Mouse (Mus musculus) stomach, postnatal 0 days (tissue): ENCODE results near the gene Inpp5f. TPM values are rescaled to one million over a fixed set of nuclear protein-coding genes. Genes with fewer than 3 reads are reported as not detected.
A peak's percentile ranks its signal among the peaks of the same experiment; 100 is the strongest.

Source experiments
- ATAC-seq: fragments of 200-750 bp; cut with Nextera tagmentation; 2 replicates; pipeline ENCODE4 v1.8.0; 2017; ENCODE audit not compliant: low FRiP score, low TSS enrichment
- DNase-seq: peaks from one replicate; pipeline ENCODE4 v3.0.0-alpha.2; 2016; ENCODE audit warnings: low spot score
- H3K27ac ChIP-seq: fragments of 300-500 bp; sonication (generic); replicated peaks from 2 replicates; pipeline ENCODE4 v1.5.1; 2014; ENCODE audit warnings: mild to moderate bottlenecking, control low read depth
- H3K27me3 ChIP-seq: fragments of 300-500 bp; sonication (generic); 2 replicates; pipeline ENCODE4 v1.6.1; 2014; ENCODE audit warnings: low read length; ENCODE audit not compliant: control insufficient read depth, insufficient read depth
- H3K36me3 ChIP-seq: fragments of 300-500 bp; sonication (generic); 2 replicates; pipeline ENCODE4 v1.6.1; 2014; ENCODE audit warnings: low read length, mixed read lengths; ENCODE audit not compliant: control insufficient read depth, insufficient read depth
- H3K4me1 ChIP-seq: fragments of 300-500 bp; sonication (generic); replicated peaks from 2 replicates; pipeline ENCODE4 v1.6.1; 2014; ENCODE audit warnings: antibody characterized with exemption; ENCODE audit not compliant: control insufficient read depth, insufficient read depth
- H3K4me2 ChIP-seq: fragments of 300-500 bp; sonication (generic); replicated peaks from 2 replicates; pipeline ENCODE4 v1.6.1; 2014; ENCODE audit warnings: low read depth, mild to moderate bottlenecking, control low read depth, moderate library complexity
- H3K4me3 ChIP-seq: fragments of 300-500 bp; sonication (generic); 2 replicates; pipeline ENCODE4 v1.5.1; 2014; ENCODE audit warnings: low read depth, low read length, control low read depth
- H3K9ac ChIP-seq: fragments of 300-500 bp; sonication (generic); 2 replicates; pipeline ENCODE4 v1.6.1; 2014; ENCODE audit warnings: mild to moderate bottlenecking, low read length, control low read depth, mixed read lengths
- H3K9me3 ChIP-seq: fragments of 300-500 bp; sonication (generic); 2 replicates; pipeline ENCODE4 v1.6.1; 2016; ENCODE audit warnings: low read length; ENCODE audit not compliant: control insufficient read depth
- CTCF ChIP-seq: IDR thresholded peaks from 2 replicates; pipeline ENCODE4 v1.5.1; 2016; ENCODE audit warnings: antibody characterized with exemption, low read depth, mild to moderate bottlenecking, moderate library complexity
- EP300 ChIP-seq: optimal IDR thresholded peaks from 2 replicates; pipeline ENCODE3; 2016; ENCODE audit warnings: antibody characterized with exemption
- WGBS: fragments of 180-500 bp; shearing (Covaris S2); extraction: QIAGEN DNeasy Blood & Tissue Kit; methylation state at CpG from one replicate; pipeline ENCODE4 v1.1.7; 2014; 5-methylcytosine and 5-hydroxymethylcytosine counted together
- polyA plus RNA-seq: library from polyadenylated mRNA; unstranded; fragments of >200 nt; fragmentation: Nextera tagmentation; extraction: Ambion mirVana; gene quantifications from 2 replicates; pipeline ENCODE4 v1.2.1, GENCODE M21; 2015

Inpp5f gene
- polyA plus RNA-seq, 1 experiment from 2014 or later: 12.4 TPM

- 80% methylated on average over 10 of the region's 10 CpGs for WGBS
- Histone ChIP-seq H3K27me3 (no peaks in the 10 kb centered on the region), H3K27ac (no peak overlapping the region), H3K9ac (no peak overlapping the region), H3K4me2 (no peak overlapping the region), H3K36me3 (no peaks in the 10 kb centered on the region), H3K4me1 (no peaks in the 10 kb centered on the region), H3K4me3 (no peak overlapping the region), H3K9me3 (no peaks in the 10 kb centered on the region)
- no peak for DNase-seq
- TF ChIP-seq EP300 (no peak), CTCF (no peak)
- no peak for ATAC-seq
These were observed 32.8 kb upstream of the Inpp5f start for GRCm38 (mm10) chr7:128578199-128578945.

- no peak overlapping the region for H3K4me2 ChIP-seq
- no peaks in the 10 kb centered on the region for H3K9me3 ChIP-seq
- no peak for DNase-seq
- ATAC-seq: no peak
- no peaks in the 10 kb centered on the region for H3K36me3 ChIP-seq
- no peaks in the 10 kb centered on the region for H3K27me3 ChIP-seq
- TF ChIP-seq EP300: no peak
- no peak for TF ChIP-seq CTCF
- no peak overlapping the region for H3K9ac ChIP-seq
- no peak overlapping the region for H3K4me3 ChIP-seq
- 72% methylated on average over 2 of the region's 2 CpGs for WGBS
- H3K27ac ChIP-seq: no peak overlapping the region
- H3K4me1 ChIP-seq: no peaks in the 10 kb centered on the region
These were observed 31.7 kb upstream of the Inpp5f start for GRCm38 (mm10) chr7:128579381-128579780.

DNA sequence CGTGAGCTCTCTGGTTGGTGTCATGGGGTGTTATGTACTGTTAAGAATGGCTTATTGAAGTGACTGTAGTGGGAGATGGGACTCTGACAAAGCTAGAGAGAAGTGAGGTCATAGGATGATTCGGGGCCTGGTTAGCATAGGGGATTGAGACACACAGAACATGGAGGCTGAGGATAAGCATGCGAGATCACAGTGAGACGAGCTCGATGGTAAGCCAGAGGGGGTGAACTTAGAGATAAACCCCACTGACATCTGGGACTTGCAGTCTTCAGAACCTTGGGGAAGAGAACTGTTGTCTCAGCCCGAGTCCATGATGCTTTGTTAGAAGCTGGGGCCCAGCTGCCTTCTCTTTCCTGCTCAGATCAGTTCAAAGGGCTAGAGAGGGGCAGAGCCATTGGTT, 30.8 kb upstream of the Inpp5f start:
- DNase-seq (no peak), ATAC-seq (no peak)
- no peaks in the 10 kb centered on the region for H3K36me3 ChIP-seq
- WGBS: 94% methylated on average over 6 of the region's 6 CpGs
- no peaks in the 10 kb centered on the region for H3K4me1 ChIP-seq
- no peak overlapping the region for H3K27ac ChIP-seq
- no peak for TF ChIP-seq CTCF
- no peak for TF ChIP-seq EP300
- no peaks in the 10 kb centered on the region for H3K27me3 ChIP-seq
- H3K9ac ChIP-seq: no peak overlapping the region
- no peaks in the 10 kb centered on the region for H3K9me3 ChIP-seq
- H3K4me3 ChIP-seq: no peak overlapping the region
- H3K4me2 ChIP-seq: no peak overlapping the region

- Histone ChIP-seq H3K9me3 (no peaks in the 10 kb centered on the region), H3K4me1 (no peaks in the 10 kb centered on the region), H3K9ac (no peak overlapping the region), H3K36me3 (no peaks in the 10 kb centered on the region), H3K27ac (no peak overlapping the region), H3K4me2 (no peak overlapping the region), H3K27me3 (no peaks in the 10 kb centered on the region), H3K4me3 (no peak overlapping the region)
- 67% methylated on average over 15 of the region's 15 CpGs for WGBS
- DNase-seq (no peak), ATAC-seq (no peak)
- TF ChIP-seq CTCF: no peak
- no peak for TF ChIP-seq EP300
These were observed 29.2 kb upstream of the Inpp5f start for GRCm38 (mm10) chr7:128581864-128582484.

DNA sequence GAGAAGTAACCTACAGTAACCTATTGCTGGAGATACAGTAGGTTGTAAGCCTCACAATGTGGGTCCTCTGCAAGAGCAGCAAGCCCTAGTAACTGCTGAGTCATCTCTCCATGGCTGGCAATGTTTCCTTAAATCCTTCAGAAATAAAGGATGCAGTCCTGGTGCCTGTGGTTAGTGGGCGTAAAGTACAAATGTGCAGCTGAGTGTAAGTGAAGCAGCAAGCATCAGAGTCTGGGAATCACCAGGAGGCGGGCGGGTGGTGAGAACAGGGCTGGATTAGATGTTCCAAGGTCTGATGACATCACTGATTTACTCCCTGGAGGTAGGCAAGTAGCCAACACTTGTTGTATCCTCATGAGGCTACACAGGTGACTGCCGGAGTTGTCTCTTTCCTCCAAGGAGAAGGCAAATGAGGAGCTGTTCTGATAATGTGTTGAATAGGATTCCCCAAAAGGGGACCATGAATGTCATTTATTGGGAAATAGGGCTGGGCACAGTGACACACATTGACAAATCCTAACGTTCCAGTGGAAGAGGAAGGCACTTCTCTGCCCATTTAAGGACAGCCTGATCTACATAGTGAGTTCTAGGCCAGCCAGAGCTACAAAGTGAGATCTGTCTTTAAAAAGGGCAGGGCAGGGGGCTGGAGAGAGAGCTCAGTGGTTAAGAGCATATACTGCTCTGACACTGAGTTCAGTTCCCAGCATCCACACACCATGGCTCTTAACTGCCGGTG, 27.7 kb upstream of the Inpp5f start:
- ATAC-seq: peak; percentile 82
- 55% methylated on average over 6 of the region's 6 CpGs for WGBS
- no peak for TF ChIP-seq EP300
- peak; percentile 28; the same call in 1 of the 2 replicates for TF ChIP-seq CTCF
- Histone ChIP-seq H3K4me3 (no peak overlapping the region), H3K4me2 (no peak overlapping the region), H3K9me3 (no peaks in the 10 kb centered on the region), H3K4me1 (no peaks in the 10 kb centered on the region), H3K36me3 (no peaks in the 10 kb centered on the region), H3K27me3 (no peaks in the 10 kb centered on the region), H3K9ac (no peak overlapping the region), H3K27ac (no peak overlapping the region)
- DNase-seq: peak; percentile 25
